Mouse (Mus musculus): ENCODE measurements around the gene Fxyd2. TPM values are rescaled to one million over a fixed set of nuclear protein-coding genes. Genes with fewer than 3 reads are reported as not detected.

Fxyd2 gene
- 15.4 and 34.3 TPM in 2 replicates for polyA plus RNA-seq (2012; rRNA removed; ENCODE audit: low replicate concordance)

DNA sequence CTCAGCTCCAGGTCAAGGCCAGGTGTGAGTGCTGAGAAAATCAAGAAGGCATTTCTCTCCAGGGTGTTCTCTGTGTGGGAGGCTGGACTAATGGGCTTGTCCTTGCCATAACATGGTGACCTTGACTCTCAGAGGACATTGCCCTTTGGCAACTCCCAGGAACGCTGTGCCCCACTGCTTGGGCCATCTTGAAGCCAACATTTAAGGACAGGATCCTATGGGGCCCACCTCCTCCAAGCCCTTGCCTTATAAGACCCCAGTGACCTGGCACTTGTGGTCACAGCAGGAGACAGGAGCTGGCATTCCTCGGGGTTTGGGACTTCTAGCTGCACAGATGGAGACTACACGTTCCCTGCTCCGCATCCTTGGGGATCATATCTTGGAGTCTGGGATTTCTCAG is at the start of gene Fxyd2:
Fxyd2 (plus strand) TSS at position 236 of the 400 bp plus-strand sequence.

GRCm38 (mm10) chr9:45370117-45370561 is 29.3 kb upstream of the Fxyd2 start, which contains the start of gene Fxyd6:
Gene Fxyd6, plus strand, starts transcription at chr9:45370185.

GRCm38 (mm10) chr9:45426456-45426855 is 27.0 kb downstream of the Fxyd2 start, which contains the start of gene Dscaml1:
Gene Dscaml1, plus strand, starts transcription at chr9:45426628.

Other genes starting within 250 kb of the Fxyd2 start
- 1.3 and 1.6 TPM in 2 replicates for gene BC049352, start 217.7 kb upstream of the Fxyd2 start, polyA plus RNA-seq (2012; rRNA removed; ENCODE audit: low replicate concordance)
- 10.2 TPM in 1 of 2 replicates, not detected in the other for gene Tmprss4, start 195.6 kb upstream of the Fxyd2 start, polyA plus RNA-seq (2012; rRNA removed; ENCODE audit: low replicate concordance)
- 9.7 and 14.6 TPM in 2 replicates for gene Il10ra, start 130.5 kb upstream of the Fxyd2 start, polyA plus RNA-seq (2012; rRNA removed; ENCODE audit: low replicate concordance)
- 0.84 TPM in 1 of 2 replicates, not detected in the other for gene Tmprss13, start 80.6 kb upstream of the Fxyd2 start, polyA plus RNA-seq (2012; rRNA removed; ENCODE audit: low replicate concordance)
- 11.1 and 87.0 TPM in 2 replicates for gene Fxyd6, start 29.5 kb upstream of the Fxyd2 start, polyA plus RNA-seq (2012; rRNA removed; ENCODE audit: low replicate concordance)
- 0.13 TPM in 1 of 2 replicates, not detected in the other for gene Dscaml1, start 27.0 kb downstream of the Fxyd2 start, polyA plus RNA-seq (2012; rRNA removed; ENCODE audit: low replicate concordance)

Data from subcutaneous adipose tissue, adult 2 months (tissue).